Mouse (Mus musculus): Measurements from ENCODE around the gene Mthfd1. TPM values are rescaled to one million over a fixed set of nuclear protein-coding genes. Genes with fewer than 3 reads are reported as not detected.
A peak's percentile ranks its signal among the peaks of the same experiment; 100 is the strongest.

Gene Mthfd1
- polyA plus RNA-seq, 1 experiment from 2014 or later = 74.6 TPM

DNA sequence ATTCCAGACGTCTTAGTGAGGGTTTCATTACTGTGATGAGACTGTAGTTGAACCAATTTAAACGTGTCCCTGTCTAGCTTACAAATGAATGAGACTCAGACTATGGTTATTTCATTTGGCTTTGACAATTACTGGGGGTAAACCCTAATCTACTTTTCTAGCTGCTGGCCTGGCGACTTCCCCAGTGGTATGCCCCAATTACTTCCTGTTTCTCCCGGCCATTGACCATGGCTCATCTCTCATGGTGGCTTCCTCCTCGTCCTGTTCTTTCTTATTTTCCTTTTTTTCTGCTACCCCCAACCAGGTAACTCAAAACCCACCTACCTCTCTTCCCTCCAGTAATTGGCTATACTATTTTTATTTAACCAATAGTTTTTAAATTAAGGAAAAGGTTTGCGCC lies 9.9 kb downstream of the Mthfd1 start:
- 80% methylated on average over 6 of the region's 6 CpGs for WGBS
- Histone ChIP-seq H3K4me2 (replicated peaks) (no peak overlapping the region), H3K27me3 (no peaks in the 10 kb centered on the region), H3K27ac (no peak overlapping the region), H3K9me3 (no peaks in the 10 kb centered on the region), H3K9ac (no peak overlapping the region), H3K4me3 (no peak overlapping the region), H3K4me1 (no peaks in the 10 kb centered on the region), H3K36me3 (peaks cover 4% of the 10 kb centered on the region)
- ATAC-seq (ENCODE audit: low FRiP score, low read depth) = no peak

GRCm38 (mm10) chr12:76266875-76267274 lies 11.8 kb downstream of the Mthfd1 start:
- no peaks in the 10 kb centered on the region for H3K9me3 ChIP-seq
- H3K27me3 ChIP-seq = no peaks in the 10 kb centered on the region
- H3K4me3 ChIP-seq = no peak overlapping the region
- no peak for ATAC-seq (ENCODE audit: low FRiP score, low read depth)
- no peak overlapping the region for H3K27ac ChIP-seq
- H3K4me2 ChIP-seq (replicated peaks) = no peak overlapping the region
- H3K4me1 ChIP-seq = no peaks in the 10 kb centered on the region
- peaks cover 18% of the 10 kb centered on the region for H3K36me3 ChIP-seq
- H3K9ac ChIP-seq = no peak overlapping the region
- 86% methylated on average over 9 of the region's 9 CpGs for WGBS

- H3K36me3 ChIP-seq = peaks cover 29% of the 10 kb centered on the region
- H3K4me1 ChIP-seq = no peaks in the 10 kb centered on the region
- no peak overlapping the region for H3K27ac ChIP-seq
- H3K27me3 ChIP-seq = no peaks in the 10 kb centered on the region
- WGBS = 82% methylated on average over 10 of the region's 10 CpGs
- no peak overlapping the region for H3K9ac ChIP-seq
- no peak for ATAC-seq (ENCODE audit: low FRiP score, low read depth)
- H3K4me2 ChIP-seq (replicated peaks) = no peak overlapping the region
- H3K4me3 ChIP-seq = no peak overlapping the region
- H3K9me3 ChIP-seq = no peaks in the 10 kb centered on the region
These were observed 13.6 kb downstream of the Mthfd1 start for GRCm38 (mm10) chr12:76268686-76269085.

DNA sequence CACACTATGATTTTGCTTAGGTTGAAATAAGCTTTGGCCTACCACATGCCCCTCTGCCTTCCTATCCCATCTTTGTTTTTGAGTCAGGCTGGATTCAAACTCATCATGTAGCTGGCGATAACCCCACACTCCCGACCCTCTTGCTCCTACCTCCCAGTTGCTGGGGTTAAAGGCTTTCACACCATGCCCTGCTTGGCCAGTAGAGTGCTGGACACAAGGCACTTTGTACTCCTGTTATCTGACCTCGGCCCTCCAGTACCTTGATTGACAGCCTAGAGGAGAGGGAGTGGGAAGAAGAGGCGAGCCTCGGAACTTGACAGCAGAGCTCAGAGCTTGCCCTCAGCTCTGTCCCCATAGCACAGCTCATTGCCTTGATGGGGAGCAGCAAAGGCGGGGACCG lies 14.1 kb downstream of the Mthfd1 start:
- no peak overlapping the region for H3K4me3 ChIP-seq
- 82% methylated on average over 7 of the region's 7 CpGs for WGBS
- H3K4me2 ChIP-seq (replicated peaks) = no peak overlapping the region
- peaks cover 29% of the 10 kb centered on the region for H3K36me3 ChIP-seq
- ATAC-seq (ENCODE audit: low FRiP score, low read depth) = no peak
- H3K27me3 ChIP-seq = no peaks in the 10 kb centered on the region
- no peak overlapping the region for H3K27ac ChIP-seq
- H3K9ac ChIP-seq = no peak overlapping the region
- H3K4me1 ChIP-seq = no peaks in the 10 kb centered on the region
- H3K9me3 ChIP-seq = no peaks in the 10 kb centered on the region

DNA sequence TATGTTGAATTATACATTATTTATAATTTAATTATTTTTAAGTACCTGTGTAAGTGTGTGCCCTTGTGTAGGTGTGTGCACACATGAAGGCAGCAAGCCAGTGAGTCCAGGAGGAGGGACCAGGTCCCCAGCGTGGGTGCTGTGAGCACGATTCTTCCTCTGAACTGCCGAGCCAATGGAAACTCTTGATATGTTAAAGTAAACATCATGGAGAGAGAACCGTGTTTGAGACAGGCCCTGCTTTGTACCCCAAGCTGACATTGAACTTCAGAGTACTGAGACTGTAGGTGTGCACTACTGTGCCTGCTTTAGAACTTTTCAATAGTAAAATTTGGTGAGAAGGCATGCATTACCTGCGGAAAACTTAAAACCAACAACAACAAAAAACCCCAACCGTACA lies 16.4 kb downstream of the Mthfd1 start:
- H3K9ac ChIP-seq = no peak overlapping the region
- no peaks in the 10 kb centered on the region for H3K9me3 ChIP-seq
- H3K27ac ChIP-seq = no peak overlapping the region
- H3K27me3 ChIP-seq = no peaks in the 10 kb centered on the region
- H3K4me1 ChIP-seq = no peaks in the 10 kb centered on the region
- H3K4me3 ChIP-seq = no peak overlapping the region
- H3K4me2 ChIP-seq (replicated peaks) = no peak overlapping the region
- H3K36me3 ChIP-seq = peaks cover 25% of the 10 kb centered on the region
- no peak for ATAC-seq (ENCODE audit: low FRiP score, low read depth)
- 85% methylated on average over 6 of the region's 6 CpGs for WGBS

DNA sequence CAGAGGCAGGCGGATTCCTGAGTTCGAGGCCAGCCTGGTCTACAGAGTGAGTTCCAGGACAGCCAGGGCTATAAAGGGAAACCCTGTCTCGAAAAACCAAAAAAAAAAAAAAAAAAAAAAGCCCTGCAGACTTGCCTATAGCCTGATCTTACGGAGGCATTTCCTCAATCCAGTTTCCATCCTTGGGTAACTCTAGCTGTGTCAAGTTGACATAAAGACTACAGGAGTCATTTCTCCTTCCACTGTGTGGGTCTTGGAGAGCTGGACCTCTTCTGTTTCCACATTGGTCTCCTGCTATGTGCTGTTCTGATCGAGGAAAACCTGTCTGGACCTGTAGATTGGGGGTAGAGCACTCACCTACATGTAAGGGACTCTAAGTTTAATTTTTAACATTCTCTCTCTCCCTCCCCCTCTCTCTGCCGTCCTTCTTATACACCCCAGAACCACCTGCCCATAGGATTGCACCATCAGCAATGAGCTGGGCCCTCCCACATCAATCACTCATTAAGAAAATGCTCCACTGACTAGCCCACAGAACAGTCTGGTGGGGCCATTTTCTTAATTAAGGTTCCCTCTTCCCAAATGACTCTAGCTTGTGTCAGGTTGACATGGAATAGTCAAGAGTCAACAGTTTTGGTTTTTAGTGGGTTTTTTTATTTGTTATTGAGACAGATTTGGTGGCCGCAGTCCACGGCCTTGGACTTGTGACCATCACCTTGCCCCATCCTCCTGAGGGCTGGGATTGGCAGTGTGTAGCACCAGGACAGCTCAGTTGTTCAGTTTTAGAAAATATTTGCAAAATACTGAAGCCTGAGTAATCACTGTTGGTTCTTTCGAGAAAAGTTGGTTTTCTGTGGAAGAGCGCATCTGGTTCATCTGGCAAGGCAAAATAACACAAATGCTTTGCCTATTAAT lies 17.8 kb downstream of the Mthfd1 start:
- Histone ChIP-seq H3K36me3 (peaks cover 28% of the 10 kb centered on the region), H3K9me3 (no peaks in the 10 kb centered on the region), H3K4me1 (no peaks in the 10 kb centered on the region), H3K4me3 (no peak overlapping the region), H3K4me2 (replicated peaks) (no peak overlapping the region), H3K27me3 (no peaks in the 10 kb centered on the region), H3K27ac (no peak overlapping the region), H3K9ac (no peak overlapping the region)
- WGBS = 89% methylated on average over 10 of the region's 10 CpGs
- ATAC-seq (ENCODE audit: low FRiP score, low read depth) = no peak

GRCm38 (mm10) chr12:76278209-76278608 lies 23.1 kb downstream of the Mthfd1 start:
- Histone ChIP-seq H3K4me3 (no peak overlapping the region), H3K9ac (no peak overlapping the region), H3K4me1 (peaks cover 3% of the 10 kb centered on the region; the same call in 1 of the 2 replicates), H3K9me3 (no peaks in the 10 kb centered on the region), H3K27me3 (no peaks in the 10 kb centered on the region), H3K4me2 (replicated peaks) (no peak overlapping the region), H3K36me3 (peaks cover 38% of the 10 kb centered on the region), H3K27ac (no peak overlapping the region)
- WGBS = 86% methylated on average over 6 of the region's 6 CpGs
- no peak for ATAC-seq (ENCODE audit: low FRiP score, low read depth)

DNA sequence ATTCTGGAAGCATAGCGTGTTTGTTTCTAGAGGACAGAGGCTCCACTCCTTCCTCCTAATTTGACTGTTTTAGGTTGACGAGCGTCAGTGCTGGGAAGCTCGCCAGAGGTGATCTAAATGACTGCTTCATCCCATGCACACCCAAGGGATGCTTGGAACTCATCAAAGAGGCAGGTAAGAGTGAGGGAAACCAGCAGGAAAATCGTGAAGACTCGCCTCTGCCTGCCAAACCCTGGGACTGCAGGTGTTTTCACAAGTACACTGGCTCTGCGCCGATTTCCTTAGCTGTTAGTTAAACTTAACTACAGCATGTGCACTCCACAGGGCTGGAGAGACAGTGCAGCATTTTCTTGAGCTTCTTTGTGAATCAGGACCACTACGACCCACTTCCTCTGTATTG lies 25.5 kb downstream of the Mthfd1 start:
- Histone ChIP-seq H3K27ac (no peak overlapping the region), H3K36me3 (peaks cover 55% of the 10 kb centered on the region), H3K9ac (no peak overlapping the region), H3K4me1 (peaks cover 3% of the 10 kb centered on the region; the same call in 1 of the 2 replicates), H3K4me3 (no peak overlapping the region), H3K9me3 (no peaks in the 10 kb centered on the region), H3K4me2 (replicated peaks) (no peak overlapping the region), H3K27me3 (no peaks in the 10 kb centered on the region)
- 88% methylated on average over 9 of the region's 9 CpGs for WGBS
- ATAC-seq (ENCODE audit: low FRiP score, low read depth) = no peak

GRCm38 (mm10) chr12:76281111-76281660 lies 26.1 kb downstream of the Mthfd1 start:
- H3K9me3 ChIP-seq = no peaks in the 10 kb centered on the region
- H3K4me1 ChIP-seq = peaks cover 3% of the 10 kb centered on the region; the same call in 1 of the 2 replicates
- 82% methylated on average over 2 of the region's 2 CpGs for WGBS
- no peaks in the 10 kb centered on the region for H3K27me3 ChIP-seq
- no peak overlapping the region for H3K9ac ChIP-seq
- H3K4me3 ChIP-seq = no peak overlapping the region
- H3K27ac ChIP-seq = no peak overlapping the region
- peaks cover 57% of the 10 kb centered on the region for H3K36me3 ChIP-seq
- no peak overlapping the region for H3K4me2 ChIP-seq (replicated peaks)
- no peak for ATAC-seq (ENCODE audit: low FRiP score, low read depth)

GRCm38 (mm10) chr12:76282132-76282531 lies 27.0 kb downstream of the Mthfd1 start:
- Histone ChIP-seq H3K27ac (no peak overlapping the region), H3K9me3 (no peaks in the 10 kb centered on the region), H3K36me3 (peaks cover 57% of the 10 kb centered on the region), H3K4me3 (no peak overlapping the region), H3K4me2 (replicated peaks) (no peak overlapping the region), H3K4me1 (peaks cover 3% of the 10 kb centered on the region; the same call in 1 of the 2 replicates), H3K9ac (no peak overlapping the region), H3K27me3 (no peaks in the 10 kb centered on the region)
- ATAC-seq (ENCODE audit: low FRiP score, low read depth) = peak; percentile 32; the same call in 1 of the 2 replicates
- WGBS = 55% methylated on average over 4 of the region's 4 CpGs

DNA sequence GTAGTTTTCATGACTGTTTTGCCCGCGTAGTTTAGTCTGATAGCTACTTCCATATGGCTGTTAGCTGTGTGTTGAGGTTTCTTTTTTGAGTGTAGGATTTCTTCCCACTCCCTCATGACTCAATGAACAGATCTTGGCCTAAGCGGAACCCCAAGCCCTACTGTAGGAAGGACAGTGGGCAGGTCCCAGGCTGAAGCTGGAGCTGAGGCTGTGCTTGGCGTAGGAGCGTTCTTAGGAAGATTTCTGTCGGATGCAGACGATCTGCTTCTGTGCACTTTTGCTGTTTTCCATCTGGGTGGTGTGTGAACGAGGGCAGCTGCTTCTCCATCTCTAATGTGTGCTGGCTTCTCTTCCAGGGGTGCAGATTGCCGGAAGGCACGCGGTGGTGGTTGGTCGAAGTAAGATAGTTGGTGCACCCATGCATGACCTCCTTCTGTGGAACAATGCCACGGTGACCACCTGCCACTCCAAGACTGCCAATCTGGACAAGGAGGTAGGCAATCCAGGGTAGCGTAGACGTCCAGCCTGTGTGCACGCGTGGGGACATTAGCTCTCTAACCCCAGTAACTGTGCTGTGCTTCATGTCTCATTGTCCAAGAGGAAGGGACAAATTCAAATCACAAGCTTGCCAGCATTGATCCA lies 27.6 kb downstream of the Mthfd1 start:
- no peak for ATAC-seq (ENCODE audit: low FRiP score, low read depth)
- Histone ChIP-seq H3K27ac (no peak overlapping the region), H3K36me3 (peaks cover 56% of the 10 kb centered on the region), H3K9me3 (no peaks in the 10 kb centered on the region), H3K27me3 (no peaks in the 10 kb centered on the region), H3K4me1 (peaks cover 3% of the 10 kb centered on the region; the same call in 1 of the 2 replicates), H3K4me2 (replicated peaks) (no peak overlapping the region), H3K9ac (no peak overlapping the region), H3K4me3 (no peak overlapping the region)
- WGBS = 92% methylated on average over 17 of the region's 17 CpGs

DNA sequence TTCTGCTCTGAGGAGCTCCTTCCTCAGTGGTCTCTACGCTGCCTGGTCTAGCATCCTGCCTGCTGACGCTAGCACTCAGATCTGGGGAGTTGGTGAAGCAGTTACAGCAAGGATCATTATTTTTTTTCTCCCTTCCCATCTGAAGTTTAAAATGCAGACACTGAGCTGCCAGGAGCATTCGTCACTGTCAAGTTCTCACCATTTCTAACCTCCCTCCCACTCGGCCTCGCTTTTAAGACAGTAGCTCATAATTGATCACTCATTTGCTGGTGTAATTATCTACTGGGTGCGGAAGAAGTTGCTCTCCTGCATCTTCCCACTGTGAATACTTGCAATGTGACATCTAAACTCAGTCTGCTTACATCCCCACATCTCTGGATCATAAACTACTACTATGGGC lies 30.3 kb downstream of the Mthfd1 start:
- Histone ChIP-seq H3K4me2 (replicated peaks) (no peak overlapping the region), H3K9me3 (no peaks in the 10 kb centered on the region), H3K9ac (no peak overlapping the region), H3K27ac (no peak overlapping the region), H3K4me3 (no peak overlapping the region), H3K36me3 (peaks cover 66% of the 10 kb centered on the region), H3K27me3 (no peaks in the 10 kb centered on the region), H3K4me1 (peaks cover 3% of the 10 kb centered on the region; the same call in 1 of the 2 replicates)
- 74% methylated on average over 6 of the region's 6 CpGs for WGBS
- ATAC-seq (ENCODE audit: low FRiP score, low read depth) = no peak

All from limb, embryonic 13.5 days (tissue).